Mouse (Mus musculus): ENCODE data around the gene Ccdc71l.

The Ccdc71l gene

DNA sequence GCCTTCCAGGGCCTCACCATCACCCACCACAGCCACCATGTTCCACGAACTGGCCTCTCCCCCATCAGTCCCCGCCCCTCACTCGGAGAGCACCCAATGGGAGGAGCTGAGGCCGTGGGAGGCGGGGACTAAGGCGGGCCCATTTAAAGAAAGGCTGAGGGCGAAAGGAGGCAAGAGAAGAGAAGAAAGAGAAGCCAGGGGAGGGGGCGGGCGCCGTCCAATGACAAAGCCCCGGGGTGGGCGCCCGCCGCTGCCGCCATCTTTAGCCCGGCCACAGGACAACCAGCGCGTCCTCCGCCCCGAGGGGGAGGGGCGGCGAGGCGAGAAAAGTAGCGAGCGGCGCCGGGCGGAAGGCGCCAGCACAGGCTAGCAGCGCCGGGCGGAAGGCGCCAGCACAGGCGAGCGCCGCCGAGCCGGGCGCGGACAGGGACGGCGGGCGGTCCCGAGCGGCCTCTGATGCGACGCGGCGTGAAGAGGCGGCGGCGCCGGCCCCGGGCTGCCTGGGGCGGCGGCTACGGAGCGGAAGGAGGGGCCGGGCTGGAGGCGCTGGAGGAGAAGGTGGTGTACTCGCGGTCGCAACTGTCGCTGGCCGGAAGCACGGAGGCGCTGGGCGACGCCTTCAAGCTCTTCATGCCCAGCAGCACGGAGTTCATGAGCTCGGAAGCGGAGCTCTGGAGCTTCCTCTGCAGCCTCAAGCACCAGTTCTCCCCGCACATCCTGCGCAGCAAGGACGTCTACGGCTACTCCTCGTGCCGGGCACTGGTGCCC, at the start of gene Ccdc71l:
Gene Ccdc71l, plus strand, starts transcription at position 177 of the 768 bp plus-strand sequence.
- peak; percentile 78 to 81 for DNase-seq (ENCODE audit: low spot score in 2 of 2)

DNA sequence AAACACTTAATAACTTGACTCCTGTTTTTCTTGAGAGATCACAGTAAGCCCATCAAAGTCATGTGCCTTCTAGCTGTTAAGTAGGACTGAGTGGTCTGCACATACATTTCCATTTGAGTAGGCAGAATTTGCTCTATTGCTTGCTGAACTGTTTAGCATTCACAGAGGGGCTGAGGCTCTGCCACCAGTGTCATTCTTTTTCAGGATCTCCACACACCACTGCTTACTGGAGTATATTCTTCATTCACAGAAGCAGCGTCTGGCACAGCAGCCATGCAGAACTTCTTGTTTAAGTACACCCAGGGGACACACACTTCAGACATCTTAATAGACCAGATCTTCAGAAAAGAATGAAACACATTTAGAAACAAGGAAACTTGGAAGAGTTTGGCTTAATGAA, 39.4 kb upstream of the Ccdc71l start:
- no peak for DNase-seq (ENCODE audit: low spot score in 2 of 2)

DNA sequence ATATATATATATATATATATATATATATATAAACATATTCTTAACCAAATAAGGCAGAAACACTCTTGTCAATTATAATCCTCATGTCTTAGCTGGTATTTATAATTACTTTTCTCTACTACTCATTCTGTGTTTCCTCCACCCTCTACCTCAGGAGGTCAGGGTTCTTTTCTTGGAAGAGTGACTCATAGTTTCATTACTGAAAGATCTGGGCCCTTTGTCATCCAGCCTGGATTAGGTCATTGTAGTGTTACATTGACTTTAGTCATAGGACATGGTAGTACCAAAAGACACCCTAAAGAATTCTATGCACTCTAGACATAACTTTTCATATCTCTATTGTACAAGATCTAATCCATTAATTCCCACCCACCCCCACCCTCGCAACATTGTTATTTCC, 35.0 kb upstream of the Ccdc71l start:
- no peak for DNase-seq (ENCODE audit: low spot score in 2 of 2)

DNA sequence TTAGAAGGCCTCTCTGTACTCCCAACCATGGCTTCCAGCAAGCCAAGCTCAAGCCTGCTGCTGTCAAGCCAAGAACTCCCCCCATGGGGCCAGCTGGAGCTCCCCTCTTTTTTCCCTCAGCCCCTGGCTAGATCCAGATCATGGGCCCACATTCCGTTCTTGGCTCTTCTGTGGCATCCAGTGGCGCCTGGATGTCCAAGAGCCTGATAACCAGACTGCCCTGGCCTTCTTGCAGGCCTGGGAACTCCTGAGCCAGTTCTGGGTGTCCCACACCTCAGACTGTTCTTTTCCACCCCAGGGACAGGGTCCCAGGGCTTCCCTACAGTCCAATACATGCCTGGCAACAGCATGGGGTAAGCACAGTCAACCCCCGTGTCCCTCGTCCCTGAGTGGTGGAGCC, 32.4 kb upstream of the Ccdc71l start:
- no peak for DNase-seq (ENCODE audit: low spot score in 2 of 2)

DNA sequence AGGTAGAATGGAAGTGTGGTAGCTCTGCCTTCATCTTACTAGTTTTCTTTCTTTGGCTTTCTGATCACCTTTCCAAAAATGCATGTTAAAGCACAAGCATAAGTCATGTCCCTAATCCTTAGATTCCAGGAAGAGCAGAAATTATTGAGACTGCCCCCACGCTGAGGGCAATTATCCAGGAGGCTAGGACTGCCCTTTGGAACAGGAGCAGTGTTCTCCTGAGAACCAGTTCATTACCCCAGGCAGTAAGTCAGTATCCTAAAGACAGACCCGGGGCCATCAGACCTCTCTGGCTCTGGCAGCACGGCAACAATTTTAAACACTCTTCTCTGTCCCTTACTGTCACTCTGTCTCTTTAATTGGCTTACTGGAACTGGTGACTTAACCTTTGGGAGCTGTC, 30.0 kb upstream of the Ccdc71l start:
- DNase-seq (ENCODE audit: low spot score in 2 of 2): no peak

DNA sequence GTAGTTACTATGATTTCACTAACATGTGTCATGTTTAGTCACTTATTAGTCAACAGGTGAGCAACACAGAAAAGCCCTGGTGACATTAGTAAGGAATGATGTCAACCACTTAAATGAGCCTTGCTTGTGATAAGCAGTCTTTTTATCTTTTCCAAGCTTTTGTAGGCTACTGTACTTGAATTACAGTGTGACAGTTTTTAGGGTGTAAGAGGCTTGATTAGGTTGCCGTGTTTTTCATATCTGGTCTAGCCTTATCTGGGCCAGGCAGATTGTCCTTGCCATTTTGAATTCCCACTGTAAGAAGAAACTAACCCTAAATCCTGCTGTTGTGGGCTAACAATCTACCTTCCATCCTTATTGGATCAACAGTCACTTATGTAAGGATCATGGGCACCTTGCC, 26.6 kb upstream of the Ccdc71l start:
- no peak for DNase-seq (ENCODE audit: low spot score in 2 of 2)

DNA sequence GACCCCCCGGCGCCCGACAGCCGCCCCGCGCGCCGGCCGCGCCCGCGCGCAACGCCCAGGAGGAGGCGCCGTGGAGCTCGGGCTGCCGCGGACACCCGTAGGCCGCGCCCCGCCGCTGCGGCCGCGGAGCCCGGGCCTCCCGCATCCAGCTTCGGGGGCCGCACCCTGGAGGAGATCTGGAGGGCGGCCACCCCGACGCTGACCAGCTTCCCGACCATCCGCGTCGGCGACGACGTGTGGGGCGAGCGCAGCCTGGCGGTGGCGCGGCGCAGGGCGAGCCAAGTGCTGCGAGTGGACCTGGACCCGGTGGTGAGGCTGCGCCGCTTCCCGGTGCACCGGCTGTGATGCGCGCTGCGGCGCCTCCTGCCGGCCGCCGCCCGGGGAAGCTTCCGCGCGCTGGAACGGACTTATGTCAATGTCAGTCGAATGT, 807 bp downstream of the Ccdc71l start:
- peak; percentile 81 to 83 for DNase-seq (ENCODE audit: low spot score in 2 of 2)

DNA sequence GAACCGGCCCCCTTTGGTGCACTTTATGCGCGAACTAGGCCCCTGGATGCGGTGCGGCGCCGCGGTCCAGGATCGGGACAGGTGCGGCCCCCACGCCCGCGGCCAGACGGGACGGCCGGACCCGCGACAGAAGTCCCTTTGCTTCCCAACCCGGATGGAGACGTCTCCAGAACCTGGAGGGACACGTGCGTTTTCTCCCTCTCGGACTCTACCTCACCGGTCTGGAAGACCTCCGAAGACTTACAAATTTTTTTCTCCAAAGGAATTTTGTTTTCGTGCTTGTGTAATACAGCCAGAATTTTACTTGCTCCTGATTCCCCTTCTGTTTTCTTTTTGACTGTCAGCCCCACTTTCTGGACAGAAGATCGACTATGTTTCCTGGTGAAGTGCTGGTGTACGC, 1.2 kb downstream of the Ccdc71l start:
- DNase-seq (ENCODE audit: low spot score in 2 of 2): no peak

DNA sequence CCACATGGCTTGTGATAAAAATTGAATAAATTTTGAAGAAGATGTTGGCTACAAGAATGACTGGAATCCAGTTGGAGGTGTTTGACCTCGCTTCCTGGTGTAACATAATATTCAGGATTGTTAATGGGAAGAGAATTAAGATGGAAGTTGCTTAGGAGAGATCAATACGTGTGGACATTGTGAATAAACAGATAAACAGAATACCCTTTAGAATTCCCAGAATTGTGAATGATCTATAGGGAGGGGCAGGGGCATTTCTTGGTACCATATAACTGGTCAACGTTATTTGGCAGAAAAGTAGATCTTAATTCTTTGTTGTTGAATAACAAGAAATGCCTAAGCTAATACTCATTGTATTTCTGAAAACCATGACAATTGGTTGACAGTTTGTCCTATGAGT, 2.0 kb downstream of the Ccdc71l start:
- DNase-seq (ENCODE audit: low spot score in 2 of 2): no peak

DNA sequence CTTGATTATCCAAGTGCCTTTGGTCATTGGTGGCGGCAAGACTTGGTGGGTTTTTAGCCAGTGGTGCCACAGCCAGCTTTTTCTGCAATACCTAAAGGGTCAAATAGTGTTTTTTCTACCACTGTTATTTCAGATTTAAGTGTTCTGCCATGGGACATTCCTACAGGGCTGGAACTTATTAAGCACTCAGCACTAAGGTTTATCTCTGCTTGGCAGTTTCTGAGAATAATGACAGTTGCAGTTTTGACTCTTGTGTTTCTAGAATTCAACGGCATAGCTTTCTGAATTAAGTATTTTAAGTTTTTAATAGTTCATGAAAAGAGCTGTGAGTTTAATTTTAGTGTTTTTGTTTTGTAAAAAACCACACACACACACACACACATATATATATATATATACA, 2.5 kb downstream of the Ccdc71l start:
- DNase-seq (ENCODE audit: low spot score in 2 of 2): no peak

DNA sequence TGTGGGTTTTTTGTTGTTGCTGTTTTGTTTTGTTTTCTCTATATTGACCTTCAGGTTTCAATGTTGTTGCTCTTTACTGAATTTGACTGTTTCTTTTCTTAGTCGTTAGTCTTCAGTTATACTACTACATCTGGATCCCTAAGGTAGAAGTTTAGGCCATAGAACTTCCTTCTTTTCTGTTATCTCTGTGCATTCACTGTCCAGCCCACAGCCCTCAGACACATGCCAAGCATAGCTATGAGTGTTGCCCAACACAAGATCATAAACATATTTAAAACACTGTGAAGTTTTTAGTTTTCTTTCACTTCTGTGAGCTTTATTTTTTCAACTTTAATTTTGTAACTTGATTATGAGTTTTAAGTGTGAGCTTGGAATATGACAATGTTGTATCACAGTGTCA, 41.0 kb downstream of the Ccdc71l start:
- DNase-seq (ENCODE audit: low spot score in 2 of 2): no peak

DNA sequence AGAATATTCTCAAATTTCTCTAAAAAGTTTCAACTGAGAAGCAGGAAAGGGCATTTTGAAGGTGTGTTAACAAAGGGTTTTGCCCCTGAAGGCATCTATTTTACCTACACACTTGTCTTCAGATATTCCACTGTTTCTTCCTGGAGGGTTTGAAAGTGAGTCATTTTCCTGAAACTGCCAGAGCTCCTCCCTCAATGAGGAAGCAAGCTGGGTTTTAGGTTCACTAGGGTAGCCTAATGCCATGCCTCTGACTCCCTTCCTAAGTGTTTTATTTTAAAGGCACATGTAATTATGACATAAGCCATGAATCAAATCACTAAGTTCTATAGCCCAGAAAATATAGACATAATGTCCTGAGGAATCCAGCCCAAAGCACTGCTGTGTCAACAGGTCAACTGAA, 49.3 kb downstream of the Ccdc71l start:
- no peak for DNase-seq (ENCODE audit: low spot score in 2 of 2)

DNA sequence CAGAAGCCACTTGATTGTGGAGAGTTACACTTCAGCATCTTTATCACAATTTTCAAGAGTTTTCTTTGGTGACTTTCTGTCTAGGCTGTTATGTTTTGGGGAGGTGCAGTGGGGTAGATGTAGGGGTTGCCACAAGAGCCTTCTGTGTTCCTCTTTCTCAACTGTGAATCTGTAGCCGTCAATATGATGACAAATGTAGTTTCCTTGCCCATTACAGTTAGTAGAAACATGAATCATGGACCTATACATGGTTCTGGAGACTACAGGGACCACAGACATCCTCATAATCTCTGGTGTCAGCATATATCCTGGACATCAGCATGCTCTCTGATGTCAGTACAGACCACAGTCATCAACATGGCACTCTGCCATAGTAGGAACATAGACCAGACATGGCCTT, 52.5 kb downstream of the Ccdc71l start:
- DNase-seq (ENCODE audit: low spot score in 2 of 2): no peak
